Mouse (Mus musculus) splenic B cell, adult 2 months (primary cell): ENCODE results near the gene Polr2a.

Source experiments
- DNase-seq: peaks from one replicate; pipeline ENCODE4 v3.0.0-alpha.2; 2011; ENCODE audit warnings: low read depth, low spot score
- H3K27me3 ChIP-seq: 2 replicates; pipeline ENCODE4 v1.6.1; 2012; ENCODE audit warnings: mild to moderate bottlenecking, low read length, moderate library complexity, mixed read lengths; ENCODE audit not compliant: control insufficient read depth, poor library complexity, insufficient read depth, severe bottlenecking
- H3K36me3 ChIP-seq: 2 replicates; pipeline ENCODE4 v1.6.1; 2012; ENCODE audit warnings: mild to moderate bottlenecking, low read length, moderate library complexity, mixed read lengths; ENCODE audit not compliant: control insufficient read depth, poor library complexity, insufficient read depth, severe bottlenecking

The Polr2a gene

DNA sequence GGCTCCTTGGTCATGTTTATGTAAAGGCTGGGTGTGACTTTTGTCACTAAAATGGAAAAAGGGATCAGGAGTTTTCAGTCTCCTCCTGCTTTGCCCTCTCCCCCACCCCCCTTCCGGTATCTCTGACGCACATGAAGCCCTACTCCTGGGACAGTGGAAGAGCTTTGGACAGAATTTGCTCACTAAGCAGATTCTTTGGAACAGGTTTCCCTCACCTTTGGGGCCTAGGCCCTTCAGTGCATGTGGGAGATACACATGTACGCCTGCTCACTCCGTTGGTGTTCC is 9.1 kb upstream of the Polr2a start:
- DNase-seq, result no peak
- no peaks in the 10 kb centered on the region for H3K36me3 ChIP-seq
- H3K27me3 ChIP-seq, result no peaks in the 10 kb centered on the region

DNA sequence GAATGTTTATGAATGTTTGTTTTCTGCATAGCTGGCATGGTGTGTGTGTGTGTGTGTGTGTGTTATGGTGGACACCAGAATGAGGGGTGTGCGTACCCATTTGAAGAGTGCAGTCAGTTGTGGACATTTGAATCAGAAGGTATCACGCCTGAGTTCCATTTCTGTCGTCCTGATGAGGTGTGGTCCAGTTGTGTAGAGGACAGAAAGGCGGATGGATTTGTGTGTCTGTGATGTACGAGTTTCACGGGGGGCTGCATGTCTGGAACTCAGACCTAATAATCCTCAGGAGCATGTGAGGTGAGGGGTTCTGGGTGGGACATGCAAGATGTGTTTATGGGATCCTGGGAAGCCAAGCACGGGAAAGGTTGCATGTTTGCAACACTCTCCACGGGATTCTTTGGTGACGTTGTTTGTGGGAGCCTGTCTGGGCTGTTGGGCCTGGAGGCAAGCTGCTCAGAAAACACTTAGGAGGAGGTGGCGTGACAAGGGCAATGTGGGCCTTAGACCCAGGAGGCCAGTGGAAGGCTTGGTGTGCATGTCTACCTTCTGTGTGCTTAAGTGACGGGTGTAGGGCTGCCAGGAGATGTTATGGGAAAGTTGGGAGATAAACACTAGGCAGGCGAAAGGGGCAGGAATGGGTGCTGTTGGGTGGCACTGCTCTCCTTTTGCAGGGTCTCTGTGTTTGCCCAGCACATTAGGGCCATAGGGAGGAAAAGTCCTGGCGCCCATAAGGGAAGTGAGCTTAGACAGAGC is 8.6 kb upstream of the Polr2a start:
- no peak for DNase-seq
- no peaks in the 10 kb centered on the region for H3K36me3 ChIP-seq
- no peaks in the 10 kb centered on the region for H3K27me3 ChIP-seq

DNA sequence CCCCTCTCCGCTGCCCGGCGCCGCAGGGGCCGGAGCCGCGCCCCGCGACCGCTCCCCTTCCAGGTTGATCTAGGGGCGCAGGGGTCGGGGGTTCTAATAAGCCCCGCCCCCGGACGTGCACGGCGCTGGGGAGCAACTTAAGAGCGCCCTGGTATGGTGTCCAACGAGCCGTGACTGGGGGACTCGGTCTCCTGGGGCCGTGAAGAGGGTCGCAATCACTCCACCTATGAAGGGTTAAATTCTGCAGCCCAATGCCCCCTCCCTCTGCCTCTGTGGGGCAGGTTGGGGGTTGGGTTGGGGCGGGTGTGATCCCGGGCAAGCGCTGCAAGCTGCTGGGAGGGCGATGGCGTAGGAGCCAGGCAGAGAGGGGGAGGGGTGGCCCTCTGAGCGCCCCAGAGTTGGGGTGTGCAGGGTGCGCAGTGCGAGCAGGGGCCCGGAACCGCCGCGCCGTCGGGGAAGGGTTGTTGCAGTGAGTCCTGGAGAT is 7.7 kb upstream of the Polr2a start:
- no peaks in the 10 kb centered on the region for H3K27me3 ChIP-seq
- H3K36me3 ChIP-seq, result no peaks in the 10 kb centered on the region
- DNase-seq, result peak; percentile 72

DNA sequence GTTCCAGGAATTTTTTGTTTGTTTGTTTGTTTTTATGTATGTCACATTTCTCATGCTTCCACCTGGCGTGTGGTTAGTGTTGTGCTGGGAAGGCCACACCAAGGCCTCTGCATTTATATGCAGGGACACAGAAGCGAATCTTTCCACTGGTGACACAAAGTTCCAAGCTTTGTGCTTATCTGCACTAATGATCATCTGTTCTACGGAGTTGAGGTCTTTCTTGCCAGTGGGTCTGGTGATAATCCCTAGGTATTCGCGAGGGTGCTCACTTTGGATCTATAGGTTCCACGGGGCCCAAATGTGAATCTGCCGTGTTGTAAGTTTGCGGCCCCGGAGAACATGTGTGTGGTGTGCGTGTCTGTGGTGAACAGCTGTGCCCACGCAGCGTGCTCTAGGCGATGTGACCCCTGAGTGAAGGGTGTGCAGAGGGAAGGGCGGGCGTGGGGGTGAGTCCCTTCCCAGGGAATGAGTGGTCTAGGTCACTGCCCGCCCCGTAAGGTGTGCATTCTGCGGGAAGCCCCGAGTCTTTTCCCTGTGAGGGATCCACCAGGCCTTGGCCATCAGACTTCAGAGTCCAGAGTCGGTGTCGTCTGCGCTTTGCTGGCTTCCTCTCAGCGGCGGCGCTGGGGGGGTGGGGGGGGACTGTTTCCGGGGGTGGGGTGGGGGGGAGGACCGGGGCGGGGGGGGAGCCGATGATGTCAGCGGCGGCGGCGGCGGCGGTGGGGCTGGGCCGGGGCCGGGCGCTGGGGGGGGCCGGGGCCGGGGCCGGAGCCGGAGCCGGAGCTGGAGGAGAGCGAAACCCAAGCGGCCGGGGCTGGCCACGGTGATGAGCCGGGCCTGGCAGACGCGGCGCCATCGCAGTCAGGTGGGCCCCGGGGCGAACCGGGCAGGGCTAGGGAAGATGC is 7.0 kb upstream of the Polr2a start, which contains the start of gene Zbtb4:
Gene Zbtb4, plus strand, starts transcription at position 692 of the 905 bp plus-strand sequence.
- Histone ChIP-seq H3K36me3 (no peaks in the 10 kb centered on the region), H3K27me3 (no peaks in the 10 kb centered on the region)
- DNase-seq, result peak; percentile 65

DNA sequence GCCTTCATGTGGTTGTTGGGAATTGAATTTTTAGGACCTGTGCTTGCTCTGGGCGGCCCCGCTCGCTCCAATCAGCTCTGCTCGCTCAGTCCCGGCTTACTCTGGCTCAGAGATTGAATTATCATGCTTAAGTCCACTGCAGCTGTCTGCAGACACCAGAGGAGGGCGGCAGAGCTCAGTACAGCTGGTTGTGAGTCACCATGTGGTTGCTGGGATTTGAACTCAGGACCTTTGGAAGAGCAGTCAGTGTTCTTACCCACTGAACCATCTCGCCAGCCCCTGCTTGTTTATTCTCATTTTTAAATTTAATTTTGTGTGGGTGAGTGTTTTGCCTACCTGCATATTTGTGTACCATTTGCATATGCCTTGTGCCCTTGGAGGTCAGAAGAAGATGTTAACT is 5.1 kb upstream of the Polr2a start:
- Histone ChIP-seq H3K27me3 (no peaks in the 10 kb centered on the region), H3K36me3 (no peaks in the 10 kb centered on the region)
- peak; percentile 52 for DNase-seq

DNA sequence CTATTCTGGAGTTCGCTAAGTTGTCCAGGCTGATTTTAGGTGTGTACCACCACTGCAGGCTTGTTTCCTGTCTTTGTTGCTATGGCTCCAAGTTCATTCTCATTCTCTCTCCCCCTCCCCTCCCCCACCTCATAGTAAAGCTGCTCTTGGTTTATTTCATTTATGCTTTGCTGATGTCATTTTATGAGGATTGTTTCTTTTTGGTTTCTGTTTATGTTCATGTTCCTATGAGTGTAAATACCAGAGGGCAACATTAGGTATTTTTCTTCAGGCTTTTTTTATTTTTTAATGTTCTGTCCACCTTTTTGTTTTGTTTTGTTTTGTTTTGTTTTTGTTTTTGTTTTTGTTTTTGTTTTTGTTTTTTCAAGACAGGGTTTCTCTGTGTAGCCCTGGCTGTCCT is 3.4 kb upstream of the Polr2a start, which contains the start of gene Slc35g3:
Gene Slc35g3, minus strand, starts transcription at position 101 of the 400 bp plus-strand sequence.
- H3K27me3 ChIP-seq, result no peaks in the 10 kb centered on the region
- DNase-seq, result no peak
- 0 out of 2 replicates have a peak, but pooled peaks cover 1% of the 10 kb centered on the region for H3K36me3 ChIP-seq

DNA sequence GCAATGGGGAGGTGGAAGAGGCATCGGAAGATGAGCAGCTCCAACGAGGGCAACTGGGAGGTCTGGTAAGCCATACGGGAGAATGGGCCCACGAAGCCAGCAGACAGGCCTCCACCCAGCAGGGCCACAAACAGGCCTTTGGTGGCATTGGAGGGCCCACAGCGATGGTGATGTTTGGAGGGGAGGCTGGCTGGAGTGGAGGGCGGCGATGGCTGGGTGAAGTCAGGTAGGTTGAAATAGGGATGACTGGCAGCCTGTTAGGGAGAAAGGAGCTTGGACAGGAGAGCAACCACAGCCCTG is 2.4 kb upstream of the Polr2a start:
- Histone ChIP-seq H3K36me3 (0 out of 2 replicates have a peak, but pooled peaks cover 4% of the 10 kb centered on the region), H3K27me3 (no peaks in the 10 kb centered on the region)
- DNase-seq, result no peak

DNA sequence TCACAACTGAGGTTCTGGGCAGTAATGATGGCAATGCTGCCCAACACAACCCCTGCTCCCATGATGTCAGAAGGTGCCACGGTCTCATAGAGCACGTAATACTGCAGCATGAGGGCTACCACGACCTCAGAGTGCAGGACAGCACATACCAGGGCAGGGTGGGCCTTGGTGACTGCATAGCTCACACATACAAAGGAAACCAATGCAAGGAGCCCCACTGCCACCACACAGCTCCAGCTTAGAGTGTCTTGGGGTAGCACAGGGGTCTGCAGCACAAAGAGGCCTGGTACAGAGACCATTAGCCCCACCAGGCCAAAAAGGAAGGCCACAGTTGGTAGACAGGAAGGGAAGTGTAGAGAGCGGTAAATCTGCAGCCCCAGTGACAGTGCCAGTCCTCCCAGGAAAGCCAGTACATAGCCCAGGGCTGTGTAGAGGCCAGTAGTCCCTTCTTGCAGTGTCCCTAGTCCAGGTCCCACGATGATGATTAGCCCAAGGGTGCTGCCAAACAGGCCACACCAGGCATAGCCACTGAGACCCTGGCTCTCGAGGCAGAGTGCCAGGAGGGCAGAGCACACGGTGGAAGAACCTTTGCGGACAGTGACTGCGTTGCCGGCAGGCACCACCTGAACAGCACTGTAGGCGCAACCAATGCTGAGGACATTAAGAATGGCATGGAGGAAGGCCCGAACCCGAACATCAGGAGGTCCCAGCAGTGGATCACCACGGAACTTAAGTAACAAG is 1.9 kb upstream of the Polr2a start:
- no peak for DNase-seq
- H3K36me3 ChIP-seq, result 0 out of 2 replicates have a peak, but pooled peaks cover 4% of the 10 kb centered on the region
- H3K27me3 ChIP-seq, result no peaks in the 10 kb centered on the region

DNA sequence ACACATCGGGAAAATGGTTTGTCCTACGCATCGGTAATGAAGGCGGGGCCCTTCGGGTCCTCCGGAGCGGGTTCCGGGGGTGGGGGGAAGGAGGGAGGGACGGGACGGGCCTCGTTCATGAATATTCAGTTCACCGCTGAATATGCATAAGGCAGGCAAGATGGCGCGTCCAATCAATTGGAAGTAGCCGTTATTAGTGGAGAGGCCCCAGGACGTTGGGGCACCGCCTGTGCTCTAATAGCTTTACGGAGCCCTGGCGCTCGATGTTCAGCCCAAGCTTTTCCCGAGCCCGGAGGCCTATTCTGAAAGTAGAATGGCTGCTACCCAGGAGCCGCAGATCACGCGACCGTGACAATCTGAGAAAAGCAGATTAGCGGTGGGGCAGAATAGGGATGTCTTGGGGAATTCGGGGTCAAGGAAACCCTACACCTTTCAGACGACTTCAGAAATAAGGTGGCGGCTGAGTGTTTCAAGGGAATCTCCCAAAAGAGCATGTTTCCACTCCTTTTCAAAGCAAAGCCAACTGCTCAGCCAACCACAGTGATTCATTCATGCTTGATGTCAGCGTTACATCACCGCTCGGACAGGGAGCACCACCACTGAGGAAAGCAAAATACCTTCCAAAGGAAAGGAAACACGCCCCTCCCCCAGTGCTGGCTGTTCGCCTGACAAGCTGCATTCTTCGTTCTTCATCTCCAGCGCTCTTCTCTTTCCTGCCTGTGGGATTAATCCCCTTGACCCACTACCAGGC is 709 bp upstream of the Polr2a start:
- peak; percentile 94 for DNase-seq
- Histone ChIP-seq H3K27me3 (no peaks in the 10 kb centered on the region), H3K36me3 (0 out of 2 replicates have a peak, but pooled peaks cover 4% of the 10 kb centered on the region)

DNA sequence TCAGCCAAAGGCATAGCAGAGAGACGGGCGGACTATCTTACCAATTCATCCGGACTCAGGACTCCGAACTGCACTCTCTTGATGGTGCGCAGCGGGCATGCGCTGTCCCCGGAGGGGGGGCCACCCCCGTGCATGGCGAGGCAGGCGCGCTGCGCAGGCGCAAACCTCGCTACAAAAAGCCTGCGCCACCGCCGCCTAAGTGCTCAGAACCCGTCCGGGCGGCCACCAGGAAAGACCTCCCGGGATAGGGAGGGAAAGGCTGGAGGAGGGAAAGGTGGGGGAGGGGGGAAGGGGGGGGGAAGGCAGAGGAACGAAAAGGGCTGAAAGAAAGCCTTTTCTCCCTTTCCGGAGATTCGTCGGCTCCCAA is 364 bp downstream of the Polr2a start:
- Histone ChIP-seq H3K27me3 (no peaks in the 10 kb centered on the region), H3K36me3 (0 out of 2 replicates have a peak, but pooled peaks cover 4% of the 10 kb centered on the region)
- peak; percentile 97 for DNase-seq

DNA sequence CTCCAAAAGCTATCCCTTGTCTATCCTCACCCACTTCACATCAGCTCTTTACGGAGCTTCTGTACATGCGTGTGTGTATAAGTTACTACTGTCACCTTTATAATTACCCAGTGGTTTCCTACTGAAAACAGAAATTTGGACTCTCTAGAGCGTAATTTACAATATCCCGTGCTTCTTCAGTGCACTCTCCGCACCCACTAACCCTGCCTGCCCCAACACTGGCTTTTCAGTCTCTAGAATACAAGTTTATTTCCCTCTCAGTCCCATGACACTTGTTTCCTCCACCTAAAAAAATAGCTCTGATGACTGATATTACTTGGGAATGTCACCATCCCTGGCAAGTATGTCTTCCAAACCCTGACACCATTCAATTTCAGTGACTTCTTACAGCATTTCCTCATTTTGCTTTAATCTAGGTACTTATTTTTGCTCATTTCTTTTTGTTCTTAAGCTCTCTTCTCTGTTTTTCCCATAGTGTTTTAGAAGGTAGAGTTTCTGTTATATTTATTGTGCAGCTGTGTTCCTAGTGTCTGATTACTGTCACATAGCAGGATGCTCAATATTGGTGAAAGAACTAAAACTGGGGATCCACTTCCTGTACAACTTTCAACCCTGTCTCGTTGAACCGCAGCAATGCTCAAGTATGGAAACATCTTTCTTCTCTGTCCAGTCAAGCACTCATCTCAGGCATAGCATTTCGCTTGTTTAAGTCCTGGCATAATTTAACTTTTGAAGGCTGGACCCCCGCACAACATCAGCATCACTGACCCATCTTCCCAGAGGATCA is 941 bp downstream of the Polr2a start:
- H3K36me3 ChIP-seq, result 0 out of 2 replicates have a peak, but pooled peaks cover 4% of the 10 kb centered on the region
- H3K27me3 ChIP-seq, result no peaks in the 10 kb centered on the region
- no peak for DNase-seq

DNA sequence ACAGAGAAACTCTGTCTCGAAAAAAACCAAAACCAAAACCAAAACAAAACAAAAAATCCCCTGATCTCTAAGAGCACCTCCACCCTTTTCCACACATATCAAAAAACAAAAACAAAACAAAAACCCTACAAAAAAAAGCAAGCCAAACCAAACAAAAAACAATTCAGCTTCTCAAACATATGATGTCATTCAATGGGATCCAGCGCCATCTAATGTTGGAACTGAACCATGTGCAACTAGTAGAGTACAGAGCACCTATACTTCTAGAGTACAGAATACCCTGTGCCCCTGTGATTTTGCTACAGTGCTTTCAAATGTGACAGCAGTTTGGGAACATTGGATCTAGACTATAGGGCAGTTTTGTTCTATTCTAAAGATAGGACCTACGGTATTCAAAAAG is 3.7 kb downstream of the Polr2a start:
- DNase-seq, result peak; percentile 79
- no peaks in the 10 kb centered on the region for H3K27me3 ChIP-seq
- H3K36me3 ChIP-seq, result 0 out of 2 replicates have a peak, but pooled peaks cover 4% of the 10 kb centered on the region

DNA sequence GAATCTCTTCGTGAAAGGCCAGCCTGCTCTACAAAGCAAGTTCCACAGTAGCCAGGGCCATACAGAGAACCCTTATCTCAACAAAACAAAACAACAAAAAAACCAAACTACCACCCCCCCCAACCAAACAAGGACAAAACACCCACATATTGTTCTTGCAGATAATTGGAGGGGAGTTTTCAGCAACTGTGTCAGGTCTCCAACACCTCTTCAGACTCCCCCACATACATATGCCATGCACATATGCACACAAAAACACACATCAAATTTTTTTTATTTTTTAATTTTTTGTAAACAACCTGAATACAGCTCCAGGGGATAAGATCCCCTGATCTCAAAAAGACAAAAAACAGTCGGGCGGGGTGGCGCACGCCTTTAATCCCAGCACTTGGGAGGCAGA is 4.2 kb downstream of the Polr2a start:
- no peak for DNase-seq
- Histone ChIP-seq H3K36me3 (0 out of 2 replicates have a peak, but pooled peaks cover 4% of the 10 kb centered on the region), H3K27me3 (no peaks in the 10 kb centered on the region)
